Mouse (Mus musculus): Measurements from ENCODE around the gene Tfdp2. TPM values are rescaled to one million over a fixed set of nuclear protein-coding genes. Genes with fewer than 3 reads are reported as not detected.

Gene Tfdp2
- polyA plus RNA-seq, 1 experiment from 2014 or later: 62.8 TPM

GRCm38 (mm10) chr9:96360056-96360455 is 164.0 kb downstream of the Tfdp2 start:
- 88% methylated on average over 3 of the region's 3 CpGs for WGBS
- no peak for DNase-seq (ENCODE audit: low spot score)

DNA sequence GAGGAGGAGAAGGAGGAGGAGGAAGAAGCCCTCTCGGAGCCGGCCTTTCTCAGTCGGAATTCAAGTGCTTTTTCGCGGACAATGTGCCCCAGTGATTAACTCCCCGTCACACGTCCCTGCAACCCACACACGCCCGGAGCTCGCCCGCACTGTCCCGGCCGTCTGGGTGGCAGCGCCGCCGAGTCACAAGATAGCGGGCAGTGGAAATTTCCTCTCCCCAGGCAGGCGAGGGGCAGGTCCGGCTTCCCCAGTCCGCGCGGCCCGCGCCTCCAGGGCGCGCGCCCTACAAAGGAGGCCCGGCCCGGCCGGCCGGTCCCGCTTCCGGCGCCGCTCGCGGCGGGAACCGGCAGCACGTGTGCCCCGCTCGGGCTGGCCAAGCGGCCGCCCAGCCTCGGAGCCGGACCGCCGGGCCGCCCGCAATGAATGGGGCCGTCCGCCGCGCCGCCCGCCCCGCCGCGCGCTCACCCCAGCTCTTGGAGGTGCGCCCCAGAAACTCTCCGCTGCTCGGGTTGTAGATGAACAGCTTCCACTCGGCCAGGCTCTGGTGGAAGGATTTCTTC is 167.6 kb downstream of the Tfdp2 start:
- H3K27ac ChIP-seq (ENCODE audit: low read depth, low read length): peak overlapping the region; percentile 91
- H3K4me1 ChIP-seq (replicated peaks; ENCODE audit: control insufficient read depth, insufficient read depth, low read length): peaks cover 23% of the 10 kb centered on the region
- H3K9me3 ChIP-seq (ENCODE audit: control insufficient read depth, low read length): no peaks in the 10 kb centered on the region
- peak overlapping the region; percentile 83 for H3K9ac ChIP-seq (ENCODE audit: low read depth, low read length)
- DNase-seq (ENCODE audit: low spot score) (peak; percentile 74), ATAC-seq (replicated peaks; ENCODE audit: low FRiP score) (peak; percentile 67)
- peak overlapping the region; percentile 67 for H3K4me3 ChIP-seq (ENCODE audit: low read depth, low read length)
- H3K27me3 ChIP-seq (replicated peaks; ENCODE audit: control insufficient read depth, insufficient read depth, low read length): no peaks in the 10 kb centered on the region
- peak overlapping the region; percentile 79 for H3K4me2 ChIP-seq
- no peaks in the 10 kb centered on the region for H3K36me3 ChIP-seq (ENCODE audit: control insufficient read depth, insufficient read depth, low read length)
- WGBS: under 1% methylated on average over 60 of the region's 64 CpGs

More at GRCm38 (mm10) chr9:96360056-96360455, 164.0 kb downstream of the Tfdp2 start:
- no peaks in the 10 kb centered on the region for H3K27me3 ChIP-seq (replicated peaks; ENCODE audit: control insufficient read depth, insufficient read depth, low read length)
- no peaks in the 10 kb centered on the region; the same call in 1 of the 2 replicates for H3K36me3 ChIP-seq (ENCODE audit: control insufficient read depth, insufficient read depth, low read length)
- no peak overlapping the region for H3K27ac ChIP-seq (ENCODE audit: low read depth, low read length)
- H3K4me3 ChIP-seq (ENCODE audit: low read depth, low read length): no peak overlapping the region
- H3K9me3 ChIP-seq (ENCODE audit: control insufficient read depth, low read length): no peaks in the 10 kb centered on the region
- no peak overlapping the region for H3K9ac ChIP-seq (ENCODE audit: low read depth, low read length)
- no peak overlapping the region for H3K4me2 ChIP-seq
- peaks cover 21% of the 10 kb centered on the region for H3K4me1 ChIP-seq (replicated peaks; ENCODE audit: control insufficient read depth, insufficient read depth, low read length)
- ATAC-seq (replicated peaks; ENCODE audit: low FRiP score): no peak

GRCm38 (mm10) chr9:96364141-96364838 is 168.2 kb downstream of the Tfdp2 start, which contains the start of gene Atp1b3:
Gene Atp1b3, minus strand, starts transcription at chr9:96364442.
- peak; percentile 100 for DNase-seq (ENCODE audit: low spot score)
- no peaks in the 10 kb centered on the region for H3K27me3 ChIP-seq (replicated peaks; ENCODE audit: control insufficient read depth, insufficient read depth, low read length)

GRCm38 (mm10) chr9:96365271-96365872 is 169.3 kb downstream of the Tfdp2 start:
- H3K4me1 ChIP-seq (replicated peaks; ENCODE audit: control insufficient read depth, insufficient read depth, low read length): peaks cover 27% of the 10 kb centered on the region
- no peak overlapping the region; the same call in 1 of the 2 replicates for H3K27ac ChIP-seq (ENCODE audit: low read depth, low read length)
- H3K27me3 ChIP-seq (replicated peaks; ENCODE audit: control insufficient read depth, insufficient read depth, low read length): no peaks in the 10 kb centered on the region
- ATAC-seq (replicated peaks; ENCODE audit: low FRiP score): no peak
- peak overlapping the region; percentile 25; the same call in 1 of the 2 replicates for H3K4me2 ChIP-seq
- no peak overlapping the region for H3K9ac ChIP-seq (ENCODE audit: low read depth, low read length)
- H3K36me3 ChIP-seq (ENCODE audit: control insufficient read depth, insufficient read depth, low read length): no peaks in the 10 kb centered on the region
- H3K4me3 ChIP-seq (ENCODE audit: low read depth, low read length): no peak overlapping the region
- 54% methylated on average over 6 of the region's 6 CpGs for WGBS
- H3K9me3 ChIP-seq (ENCODE audit: control insufficient read depth, low read length): no peaks in the 10 kb centered on the region
- no peak for DNase-seq (ENCODE audit: low spot score)

More at GRCm38 (mm10) chr9:96364141-96364838, 168.2 kb downstream of the Tfdp2 start, which contains the start of gene Atp1b3:
- under 1% methylated on average over 71 of the region's 81 CpGs for WGBS
- H3K4me2 ChIP-seq: peak within 1 kb of the TSS; percentile 79
- ATAC-seq (replicated peaks; ENCODE audit: low FRiP score): peak; percentile 98
- peak within 1 kb of the TSS; percentile 91 for H3K27ac ChIP-seq (ENCODE audit: low read depth, low read length)
- H3K9me3 ChIP-seq (ENCODE audit: control insufficient read depth, low read length): no peaks in the 10 kb centered on the region
- peak within 1 kb of the TSS; percentile 67 for H3K4me3 ChIP-seq (ENCODE audit: low read depth, low read length)
- H3K36me3 ChIP-seq (ENCODE audit: control insufficient read depth, insufficient read depth, low read length): no peaks in the 10 kb centered on the region
- peaks cover 23% of the 10 kb centered on the region for H3K4me1 ChIP-seq (replicated peaks; ENCODE audit: control insufficient read depth, insufficient read depth, low read length)
- H3K9ac ChIP-seq (ENCODE audit: low read depth, low read length): peak within 1 kb of the TSS; percentile 83

DNA sequence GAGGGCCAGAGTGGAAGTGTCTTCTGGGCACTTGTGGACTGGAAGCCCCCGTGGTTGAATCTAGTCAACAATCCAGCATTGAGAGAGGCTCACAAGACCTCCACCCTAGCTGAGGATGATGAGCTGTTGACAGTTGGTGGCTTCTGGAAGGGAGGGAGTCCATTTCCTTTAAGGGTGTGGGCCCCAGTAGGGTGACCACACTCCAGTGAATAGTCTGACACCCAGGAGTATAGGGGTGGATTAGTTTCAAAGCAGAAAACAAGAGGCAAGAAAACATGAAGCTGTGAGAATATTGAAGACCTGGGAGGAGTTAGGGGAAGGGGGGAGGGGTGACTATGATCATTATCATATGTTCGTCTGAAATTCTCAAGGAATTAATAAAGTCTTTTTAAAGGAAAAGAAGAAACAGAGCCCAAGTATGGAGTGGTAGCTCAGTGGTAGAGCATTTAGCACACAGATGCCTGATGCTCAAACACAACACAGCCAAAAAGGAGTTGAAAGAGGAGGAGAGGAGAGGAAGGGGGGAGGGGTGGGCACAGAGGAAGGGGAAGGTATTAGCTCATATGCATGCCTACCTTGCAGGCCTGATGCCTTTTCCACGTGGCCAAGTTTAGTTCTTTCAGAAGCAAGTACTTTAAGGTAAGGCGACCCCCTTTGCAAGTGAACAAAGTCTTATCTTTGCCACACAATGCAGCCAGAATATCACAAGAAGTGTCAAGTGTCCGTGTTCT is 173.7 kb downstream of the Tfdp2 start:
- Histone ChIP-seq H3K9ac (ENCODE audit: low read depth, low read length) (no peak overlapping the region), H3K36me3 (ENCODE audit: control insufficient read depth, insufficient read depth, low read length) (no peaks in the 10 kb centered on the region), H3K4me1 (replicated peaks; ENCODE audit: control insufficient read depth, insufficient read depth, low read length) (peaks cover 9% of the 10 kb centered on the region; the same call in 1 of the 2 replicates), H3K9me3 (ENCODE audit: control insufficient read depth, low read length) (no peaks in the 10 kb centered on the region), H3K27ac (ENCODE audit: low read depth, low read length) (peak overlapping the region; percentile 2; the same call in 1 of the 2 replicates), H3K4me2 (0 out of 2 replicates have a peak overlapping the region, but pooled peaks have one; percentile 2), H3K4me3 (ENCODE audit: low read depth, low read length) (no peak overlapping the region), H3K27me3 (replicated peaks; ENCODE audit: control insufficient read depth, insufficient read depth, low read length) (no peaks in the 10 kb centered on the region)
- ATAC-seq (replicated peaks; ENCODE audit: low FRiP score) (peak; percentile 52), DNase-seq (ENCODE audit: low spot score) (no peak)
- WGBS: 30% methylated on average over 5 of the region's 5 CpGs

GRCm38 (mm10) chr9:96371075-96371474 is 175.0 kb downstream of the Tfdp2 start:
- WGBS: 87% methylated on average over 5 of the region's 5 CpGs
- no peak for DNase-seq (ENCODE audit: low spot score)

More at GRCm38 (mm10) chr9:96371075-96371474, 175.0 kb downstream of the Tfdp2 start:
- no peak overlapping the region for H3K27ac ChIP-seq (ENCODE audit: low read depth, low read length)
- H3K4me2 ChIP-seq: no peak overlapping the region
- no peak for ATAC-seq (replicated peaks; ENCODE audit: low FRiP score)
- no peaks in the 10 kb centered on the region for H3K9me3 ChIP-seq (ENCODE audit: control insufficient read depth, low read length)
- no peaks in the 10 kb centered on the region for H3K27me3 ChIP-seq (replicated peaks; ENCODE audit: control insufficient read depth, insufficient read depth, low read length)
- H3K4me1 ChIP-seq (replicated peaks; ENCODE audit: control insufficient read depth, insufficient read depth, low read length): peaks cover 4% of the 10 kb centered on the region; the same call in 1 of the 2 replicates
- H3K36me3 ChIP-seq (ENCODE audit: control insufficient read depth, insufficient read depth, low read length): no peaks in the 10 kb centered on the region
- no peak overlapping the region for H3K9ac ChIP-seq (ENCODE audit: low read depth, low read length)
- no peak overlapping the region for H3K4me3 ChIP-seq (ENCODE audit: low read depth, low read length)

Other genes with a start within 250 kb of the Tfdp2 start
- gene Xrn1, start 241.5 kb upstream of the Tfdp2 start, polyA plus RNA-seq (2014; fragmentation: Nextera tagmentation; extraction: Ambion mirVana): 10.6 and 11.9 TPM in 2 replicates
- gene Gk5, start 76.9 kb upstream of the Tfdp2 start, polyA plus RNA-seq (2014; fragmentation: Nextera tagmentation; extraction: Ambion mirVana): 2.9 and 3.1 TPM in 2 replicates
- 137 and 144 TPM in 2 replicates for gene Atp1b3, start 168.2 kb downstream of the Tfdp2 start, polyA plus RNA-seq (2014; fragmentation: Nextera tagmentation; extraction: Ambion mirVana)

Data from liver, embryonic 11.5 days (tissue).